Mouse (Mus musculus): Measurements from ENCODE around the gene Gm11060. TPM values are rescaled to one million over a fixed set of nuclear protein-coding genes. Genes with fewer than 3 reads are reported as not detected.

The Gm11060 gene
- not detected for total RNA-seq (2021)
- not detected in 2 replicates for polyA plus RNA-seq (2012; rRNA removed)
- long read RNA-seq = 0 reads

DNA sequence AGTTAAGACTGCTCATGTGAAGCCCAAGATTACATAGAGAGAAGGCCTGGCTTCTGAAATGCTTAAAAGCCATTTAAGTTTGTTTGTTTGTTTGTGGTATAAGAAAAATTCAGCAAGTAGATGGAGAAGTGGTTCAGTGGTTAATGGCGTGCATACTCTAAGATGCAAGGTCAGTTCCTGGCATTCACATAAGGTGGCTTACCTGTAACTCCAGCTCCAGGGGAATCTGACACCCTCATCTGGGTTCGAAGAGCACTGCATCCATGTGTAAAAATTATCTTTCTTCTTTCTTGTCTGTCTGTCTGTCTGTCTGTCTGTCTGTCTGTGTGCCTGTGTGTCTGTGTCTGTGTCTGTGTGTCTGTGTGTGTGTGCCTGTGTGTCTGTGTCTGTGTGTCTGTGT, at the start of gene Gm11060:
Gm11060 (plus strand) TSS at position 301 of the 400 bp plus-strand sequence.
- no peak for DNase-seq

GRCm38 (mm10) chr2:105043152-105043551, 48.7 kb upstream of the Gm11060 start:
- no peak for DNase-seq

DNA sequence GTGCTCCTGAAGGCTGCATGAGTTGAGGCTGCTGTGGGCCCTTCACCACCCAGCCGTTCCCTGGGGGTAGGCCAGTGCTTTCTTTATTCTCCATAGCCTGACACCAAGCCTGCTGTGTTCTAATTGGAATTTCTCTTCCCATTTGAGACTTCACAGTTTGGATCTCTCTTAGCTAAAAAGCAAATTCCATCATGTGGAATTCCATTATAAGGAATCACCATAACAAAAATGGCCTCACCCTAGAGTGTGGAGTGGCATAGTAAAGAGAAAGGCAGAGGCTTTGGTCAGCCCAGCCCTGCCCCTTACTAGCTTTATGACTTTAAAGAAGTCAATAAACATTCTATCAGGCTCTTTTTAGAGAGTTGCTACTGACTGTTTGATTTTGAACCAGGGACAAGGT, 43.5 kb upstream of the Gm11060 start:
- DNase-seq = no peak

DNA sequence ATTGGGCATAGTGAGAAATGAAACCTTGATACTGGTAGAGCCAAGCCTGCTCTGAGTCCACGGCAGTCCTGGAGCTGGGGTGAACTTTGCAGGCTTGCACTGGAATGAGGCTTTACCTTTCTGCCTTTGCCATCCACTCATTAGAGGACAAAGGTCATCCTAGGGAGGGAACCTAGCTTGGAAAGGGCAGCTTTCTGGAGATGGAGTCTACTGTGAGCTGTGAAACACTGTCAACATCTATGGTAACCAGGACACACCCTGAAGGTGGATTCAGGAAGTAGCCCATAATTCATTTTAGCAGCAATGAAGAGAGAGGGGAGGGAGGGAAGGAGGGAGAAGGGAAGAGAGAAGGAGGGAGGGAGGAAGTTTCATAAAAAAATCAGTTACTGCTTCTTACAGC, 36.3 kb upstream of the Gm11060 start:
- DNase-seq = no peak

DNA sequence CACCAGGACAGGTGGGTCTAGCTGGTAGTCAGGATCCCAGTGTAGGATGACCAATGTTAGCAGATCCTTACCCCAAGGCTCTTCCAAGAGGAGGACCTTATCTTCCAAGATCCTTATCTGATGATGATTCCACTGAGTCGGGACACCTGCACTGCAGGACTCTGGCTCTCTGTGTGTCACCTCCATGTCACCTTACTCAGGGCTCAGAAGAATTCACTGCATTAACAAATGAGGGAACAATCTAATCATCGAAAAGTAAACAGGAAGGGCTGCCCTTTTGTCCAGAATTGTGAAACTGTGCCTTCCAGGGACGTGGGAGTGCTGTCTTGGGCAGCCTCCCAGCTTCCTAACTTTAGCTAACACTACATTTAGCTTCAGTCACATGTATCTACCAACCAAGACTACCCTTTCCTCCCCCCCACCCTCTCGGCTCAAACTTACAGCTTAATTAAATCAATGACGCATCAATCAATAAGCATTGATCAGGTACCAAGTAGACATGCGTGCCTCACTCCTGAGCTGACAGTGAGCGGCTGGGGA, 33.2 kb upstream of the Gm11060 start:
- DNase-seq = no peak

GRCm38 (mm10) chr2:105062741-105063372, 29.0 kb upstream of the Gm11060 start:
- no peak for DNase-seq

DNA sequence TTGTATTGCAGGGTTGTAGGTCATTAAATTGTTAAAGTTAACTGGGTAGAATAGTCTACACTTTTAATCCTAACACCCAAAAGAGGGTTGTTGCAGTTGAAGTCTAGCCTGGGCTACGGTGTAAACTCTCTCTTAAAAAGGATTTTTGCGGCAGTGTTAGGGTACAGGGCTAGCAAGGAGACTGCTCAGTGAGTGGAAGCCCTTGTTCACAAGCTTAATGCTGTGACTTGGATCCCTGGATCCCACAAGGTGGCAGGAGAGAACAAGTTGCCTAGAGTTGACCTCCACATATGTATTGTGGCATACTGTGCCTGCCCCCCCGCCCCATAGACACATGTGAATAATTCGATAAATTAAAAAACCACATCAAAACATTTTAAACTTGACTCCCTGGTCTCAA, 19.3 kb upstream of the Gm11060 start:
- no peak for DNase-seq

DNA sequence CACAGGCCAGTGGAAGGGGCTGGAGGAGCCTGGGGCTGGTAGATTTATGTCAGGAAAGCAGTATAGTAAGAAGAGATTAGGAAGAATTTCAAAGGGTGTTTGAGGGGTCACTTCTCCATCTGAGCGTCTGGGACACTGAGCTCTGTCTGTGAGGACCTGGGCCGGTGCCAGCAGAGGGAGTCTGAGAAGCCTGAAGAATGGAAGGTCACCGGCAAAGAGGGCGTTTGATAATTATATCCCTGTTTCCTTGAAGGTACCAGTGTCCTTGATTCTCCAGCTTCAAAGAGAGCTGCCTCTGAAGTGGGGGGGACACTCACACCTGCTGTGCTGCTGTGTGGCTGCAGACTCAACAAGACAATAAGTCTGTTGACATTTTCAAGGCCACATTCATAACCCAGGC, 17.6 kb upstream of the Gm11060 start:
- DNase-seq = peak; percentile 49

DNA sequence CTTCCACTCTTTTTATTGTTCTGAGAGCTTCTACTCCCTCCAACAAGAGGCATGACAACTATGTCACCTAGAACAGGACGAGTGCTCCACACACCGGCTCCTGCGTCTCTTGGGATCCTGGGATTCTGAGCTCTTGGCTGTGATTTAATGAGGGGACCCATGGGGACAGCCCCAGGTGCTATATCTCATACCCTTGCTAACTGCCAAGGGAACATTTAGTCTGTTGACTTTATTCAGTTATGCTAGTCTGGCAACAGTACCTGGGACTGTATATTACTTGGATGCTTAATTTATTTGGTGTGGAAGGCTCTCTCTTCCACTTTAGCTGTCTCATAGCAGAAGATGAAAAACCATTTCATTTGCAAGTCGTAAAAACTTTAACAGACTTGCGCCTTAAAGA, 16.0 kb upstream of the Gm11060 start:
- DNase-seq = no peak

DNA sequence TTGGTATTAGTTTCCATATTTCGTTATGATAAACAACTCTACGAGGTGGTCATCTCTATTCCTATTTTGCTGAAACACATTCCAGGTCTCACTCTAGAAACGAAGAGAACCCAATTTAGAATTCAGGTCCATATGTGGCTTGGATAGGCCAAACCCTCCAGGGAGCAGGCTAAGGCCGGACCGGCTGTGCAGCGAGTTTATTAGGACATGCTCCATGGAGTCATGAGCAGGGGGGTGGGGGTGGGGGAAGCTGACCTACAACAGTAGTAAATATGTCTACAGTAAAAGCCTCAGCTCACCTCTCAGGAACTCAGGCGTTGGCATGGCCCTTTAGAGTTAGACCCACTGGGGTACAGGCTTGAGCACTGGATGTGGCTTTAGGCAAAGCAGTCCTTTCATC, 14.7 kb upstream of the Gm11060 start:
- no peak for DNase-seq

- no peak for DNase-seq
Observed at GRCm38 (mm10) chr2:105082256-105082790, 9.5 kb upstream of the Gm11060 start.

DNA sequence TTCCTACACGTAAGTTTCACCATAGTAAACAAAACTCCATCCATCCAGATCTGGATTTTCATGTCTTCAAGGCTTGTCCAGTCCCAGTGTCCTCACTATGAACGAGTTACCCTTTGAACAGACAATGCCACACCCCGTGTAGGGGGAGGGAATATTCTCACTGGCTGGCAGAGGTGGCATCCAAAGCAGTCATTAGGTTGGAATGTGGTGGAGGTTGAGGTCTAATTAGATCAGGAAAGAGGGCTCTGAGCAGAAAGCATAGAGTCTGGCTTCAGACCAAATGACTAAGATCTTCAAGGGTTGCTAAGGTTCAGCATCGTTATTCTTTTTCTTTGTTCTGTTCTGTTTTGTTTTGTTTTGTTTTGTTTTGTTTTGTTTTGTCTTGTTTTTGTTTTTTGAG, 7.8 kb upstream of the Gm11060 start:
- no peak for DNase-seq

DNA sequence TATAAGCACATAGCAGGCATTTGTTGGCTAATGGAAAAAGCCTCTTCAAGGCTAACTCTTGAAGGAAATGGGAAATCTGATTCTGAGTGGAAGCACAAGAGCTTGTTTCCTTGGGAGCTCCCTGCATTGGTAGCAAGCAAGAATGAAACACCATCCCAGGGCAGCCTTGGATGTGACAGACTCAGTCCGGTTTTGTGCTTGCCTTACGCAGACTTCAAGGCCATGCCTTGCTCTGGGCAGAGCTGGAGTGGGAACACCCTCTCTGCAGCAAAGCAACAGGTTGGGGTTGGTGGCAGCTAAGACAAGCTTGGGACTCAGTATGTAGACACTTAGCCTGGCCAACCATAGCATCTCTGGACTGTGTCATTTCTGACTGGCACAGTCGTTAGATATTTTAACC, 5.7 kb upstream of the Gm11060 start:
- DNase-seq = peak; percentile 43

GRCm38 (mm10) chr2:105088005-105088404, 3.8 kb upstream of the Gm11060 start:
- DNase-seq = no peak

DNA sequence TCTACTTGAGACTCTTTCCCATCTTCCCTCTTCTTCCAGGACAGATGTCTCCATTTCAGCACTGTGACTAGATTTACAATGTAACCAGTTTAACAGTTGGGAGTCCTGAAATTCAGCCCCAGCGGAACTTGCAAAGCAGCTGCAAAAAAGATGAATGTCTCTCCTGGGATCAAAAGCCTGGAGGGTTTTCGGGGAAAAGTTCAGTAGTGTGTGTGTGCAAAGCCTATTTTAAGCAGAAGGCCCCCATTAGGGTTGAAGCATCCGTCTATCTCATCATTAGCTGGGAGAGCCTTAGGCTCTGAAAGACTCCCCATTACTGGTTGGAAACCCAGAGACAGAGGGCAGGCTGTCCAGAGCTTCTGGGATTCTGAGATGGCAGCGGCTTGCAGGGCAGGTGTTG, 2.7 kb upstream of the Gm11060 start:
- DNase-seq = no peak

DNA sequence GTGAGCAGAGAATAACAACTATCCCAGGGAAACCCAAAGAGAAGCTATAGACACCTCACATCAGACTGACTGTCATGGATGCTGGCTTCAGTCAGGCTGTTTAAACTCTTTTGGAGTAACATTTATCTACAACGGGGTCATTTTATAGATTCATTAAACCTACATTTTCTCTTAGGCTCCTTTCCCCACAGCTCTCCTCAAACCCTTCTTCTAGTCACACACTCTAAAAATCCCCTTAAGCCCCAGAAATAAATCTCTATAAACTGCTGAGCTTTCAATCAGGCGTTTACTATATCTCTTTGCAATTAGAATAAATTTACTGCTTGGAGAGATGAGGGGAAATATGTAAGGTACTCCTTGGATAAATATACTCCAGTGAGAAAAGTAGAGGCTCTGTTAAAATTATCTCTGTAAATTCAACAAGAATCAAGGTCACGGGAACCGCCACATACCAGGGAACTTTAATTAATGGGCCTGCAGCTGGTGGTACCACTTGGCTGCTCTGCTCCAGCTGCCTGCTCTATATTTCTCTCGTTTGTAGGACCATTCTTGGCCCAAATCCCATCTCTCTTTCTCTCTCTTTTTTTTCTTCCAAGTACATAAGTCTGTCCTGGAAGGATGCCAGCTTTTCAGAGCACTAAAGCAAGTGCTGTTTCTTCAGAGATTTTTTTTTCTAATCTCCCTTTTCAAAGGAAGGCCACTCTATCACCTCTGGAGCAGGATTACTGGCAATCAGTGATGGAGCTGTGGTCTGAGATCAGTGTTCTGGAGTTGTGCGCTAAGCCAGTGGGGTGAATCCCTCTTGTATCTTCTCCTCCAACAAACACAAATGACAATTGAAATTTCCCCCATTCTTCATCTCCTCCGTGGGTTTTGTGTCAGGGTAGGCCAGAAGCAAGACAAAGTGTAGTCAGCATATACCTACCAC, 2.0 kb upstream of the Gm11060 start:
- no peak for DNase-seq

DNA sequence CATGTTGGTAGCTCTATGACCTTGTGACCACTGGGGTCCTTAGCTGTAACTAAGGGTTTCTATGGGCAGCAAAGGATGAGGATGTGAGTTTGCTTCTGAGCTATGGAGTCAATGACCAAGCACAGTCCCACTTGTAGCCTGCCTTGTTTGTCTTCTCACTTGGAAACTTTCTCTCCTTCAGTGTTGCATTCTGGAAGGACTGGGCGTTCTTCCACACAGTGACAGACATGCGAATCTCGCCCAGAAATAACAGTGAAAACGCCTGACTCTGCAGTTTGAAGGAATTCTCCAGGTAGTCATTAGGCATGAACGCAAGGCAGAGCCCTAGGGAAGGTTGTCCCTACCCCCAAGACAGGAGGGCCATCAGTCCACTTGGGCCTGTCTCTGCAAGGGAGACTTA, 827 bp upstream of the Gm11060 start:
- DNase-seq = peak; percentile 22

- no peak for DNase-seq
Observed at GRCm38 (mm10) chr2:105097294-105097953, 5.6 kb downstream of the Gm11060 start.

DNA sequence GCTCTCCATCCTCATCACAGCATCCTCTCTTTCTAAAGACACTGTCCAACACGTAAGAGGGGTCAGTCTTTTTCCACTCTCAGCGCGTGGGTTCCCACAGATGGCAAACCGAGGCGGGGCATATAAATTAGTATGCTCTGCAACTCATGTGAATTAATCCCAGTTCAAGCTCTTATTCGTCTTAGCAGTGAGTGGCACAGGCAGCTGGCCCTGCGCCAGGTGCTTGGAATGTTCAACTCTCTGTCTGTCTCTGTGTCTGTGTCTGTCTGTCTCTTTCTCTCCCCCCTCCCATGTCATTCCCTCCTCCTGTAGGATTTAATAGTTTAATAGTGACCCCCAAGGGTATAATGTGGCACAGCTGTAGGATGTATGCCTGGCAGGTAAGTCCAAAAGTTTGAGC, 7.6 kb downstream of the Gm11060 start:
- DNase-seq = no peak

- no peak for DNase-seq
Observed at GRCm38 (mm10) chr2:105100541-105100940, 8.7 kb downstream of the Gm11060 start.

- DNase-seq = peak; percentile 92
Observed at GRCm38 (mm10) chr2:105108703-105109158, 16.9 kb downstream of the Gm11060 start.

- DNase-seq = no peak
Observed at GRCm38 (mm10) chr2:105114074-105114473, 22.3 kb downstream of the Gm11060 start.

All from adrenal gland, adult 2 months (tissue).